Mouse (Mus musculus) telencephalon, adult 2 months (tissue): Measurements from ENCODE around the gene Pdzd3.
A peak's percentile ranks its signal among the peaks of the same experiment; 100 is the strongest.
"Not testable (repeated sequence)": the region's sequence is repeated elsewhere in the genome, so short reads cannot be mapped to it uniquely, and the experiment has no call there.

Experiments
- DNase-seq: peaks from one replicate; pipeline ENCODE4 v3.0.0-alpha.2; 2011; ENCODE audit warnings: low read depth, low spot score

Gene Pdzd3

GRCm38 (mm10) chr9:44251314-44251713, at the start of gene Pdzd3:
TSS of gene Pdzd3 (minus strand) at chr9:44251471.
- DNase-seq = no peak

- not testable (repeated sequence) for DNase-seq
These were observed 48.7 kb upstream of the Pdzd3 start for GRCm38 (mm10) chr9:44300001-44300400.

- DNase-seq = no peak
These were observed 41.2 kb upstream of the Pdzd3 start for GRCm38 (mm10) chr9:44292490-44292889.

GRCm38 (mm10) chr9:44288959-44289291, 37.7 kb upstream of the Pdzd3 start:
- no peak for DNase-seq

GRCm38 (mm10) chr9:44288076-44288958, 37.0 kb upstream of the Pdzd3 start, which contains the start of gene Abcg4:
TSS of gene Abcg4 (minus strand) at chr9:44288615.
- no peak for DNase-seq

- DNase-seq = no peak
These were observed 36.3 kb upstream of the Pdzd3 start for GRCm38 (mm10) chr9:44287401-44288075.

GRCm38 (mm10) chr9:44287003-44287400, 35.7 kb upstream of the Pdzd3 start:
- no peak for DNase-seq

- DNase-seq = no peak
These were observed 35.1 kb upstream of the Pdzd3 start for GRCm38 (mm10) chr9:44286256-44286850.

- DNase-seq = no peak
These were observed 31.9 kb upstream of the Pdzd3 start for GRCm38 (mm10) chr9:44283183-44283582.

GRCm38 (mm10) chr9:44269973-44270372, 18.7 kb upstream of the Pdzd3 start:
- no peak for DNase-seq

- no peak for DNase-seq
These were observed 17.8 kb upstream of the Pdzd3 start for GRCm38 (mm10) chr9:44269077-44269476.

GRCm38 (mm10) chr9:44268432-44268831, 17.2 kb upstream of the Pdzd3 start, which contains the start of gene Nlrx1:
TSS of gene Nlrx1 (minus strand) at chr9:44268599.
- no peak for DNase-seq

- DNase-seq = peak; percentile 44
These were observed 16.7 kb upstream of the Pdzd3 start for GRCm38 (mm10) chr9:44268027-44268360.

- no peak for DNase-seq
These were observed 16.2 kb upstream of the Pdzd3 start for GRCm38 (mm10) chr9:44267319-44268026.

- peak; percentile 76 for DNase-seq
These were observed 15.4 kb upstream of the Pdzd3 start for GRCm38 (mm10) chr9:44266478-44267226.

GRCm38 (mm10) chr9:44261388-44261787, 10.1 kb upstream of the Pdzd3 start:
- no peak for DNase-seq

- no peak for DNase-seq
These were observed 7.7 kb upstream of the Pdzd3 start for GRCm38 (mm10) chr9:44259014-44259413.

GRCm38 (mm10) chr9:44256213-44256612, 4.9 kb upstream of the Pdzd3 start:
- no peak for DNase-seq

GRCm38 (mm10) chr9:44255136-44255521, 3.9 kb upstream of the Pdzd3 start:
- no peak for DNase-seq

GRCm38 (mm10) chr9:44254508-44255135, 3.4 kb upstream of the Pdzd3 start:
- no peak for DNase-seq

- DNase-seq = no peak
These were observed 2.2 kb upstream of the Pdzd3 start for GRCm38 (mm10) chr9:44253441-44253840.
